Mouse (Mus musculus): ENCODE data around the gene Spo11.

DNA sequence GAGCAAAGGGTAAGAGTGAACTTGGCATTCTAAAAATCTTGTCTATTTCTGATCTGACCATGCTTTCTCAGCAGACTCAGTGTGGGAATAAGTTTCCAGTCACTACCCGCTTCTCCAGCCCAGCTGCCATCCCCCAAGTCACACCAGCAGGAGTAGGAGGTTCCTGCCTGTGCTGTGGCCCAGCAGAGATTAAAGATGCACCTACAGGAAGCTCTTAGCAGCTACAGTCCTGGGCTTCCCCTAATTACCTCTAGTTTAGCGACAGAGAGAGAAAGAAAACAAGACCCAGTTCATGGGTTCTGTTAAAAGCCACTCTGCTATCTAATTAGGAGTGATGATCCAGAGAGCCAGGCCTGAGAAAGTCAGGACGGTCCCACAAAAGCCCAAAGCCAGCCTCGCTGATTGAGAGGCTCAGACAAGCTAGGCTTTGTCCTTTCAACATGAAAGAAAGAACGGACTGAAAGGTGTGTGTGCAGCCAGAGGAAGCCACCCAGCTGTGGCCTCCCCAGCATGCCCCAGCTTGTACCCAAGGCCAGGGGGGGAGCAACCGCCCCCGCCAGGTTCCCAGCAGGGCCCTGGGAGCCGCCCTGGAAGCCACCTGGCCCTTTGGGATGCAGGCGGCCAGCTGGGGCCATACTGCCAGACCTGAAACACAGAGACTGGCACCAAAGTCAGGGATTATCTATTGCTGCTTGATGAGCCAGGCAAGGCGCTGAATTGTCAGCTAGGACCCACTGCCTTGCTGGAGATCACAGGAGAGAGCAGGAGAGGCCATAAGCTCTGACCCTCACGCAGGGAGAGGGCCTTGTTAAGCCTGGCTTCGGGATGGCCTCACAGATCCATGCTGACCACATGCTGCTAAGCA, 39.9 kb upstream of the Spo11 start:
- TF ChIP-seq CHD2 (IDR thresholded peaks at IDR 0.05; ENCODE audit: low read length) (no peak), POLR2A (IDR thresholded peaks at IDR 0.05; ENCODE audit: low read depth, low read length) (no peak), CTCF (conservative IDR thresholded peaks at IDR 0.05 in 1 of 2, IDR thresholded peaks at IDR 0.05 in 1 of 2; ENCODE audit: low read depth in 2 of 2, low read length in 2 of 2) (no peak), ETS1 (conservative IDR thresholded peaks at IDR 0.05; ENCODE audit: low read depth, low read length) (no peak), MAFK (IDR thresholded peaks at IDR 0.05; ENCODE audit: insufficient replicate concordance, low read length) (no peak), POLR2AphosphoS2 (IDR thresholded peaks at IDR 0.05; ENCODE audit: low read depth, low read length) (no peak), TBP (conservative IDR thresholded peaks at IDR 0.05; ENCODE audit: low read depth, low read length) (no peak), RAD21 (IDR thresholded peaks at IDR 0.05; ENCODE audit: low read depth, low read length) (no peak), PAX5 (IDR thresholded peaks at IDR 0.05; ENCODE audit: low read length) (no peak), HCFC1 (IDR thresholded peaks at IDR 0.05; ENCODE audit: low read depth, low read length) (no peak), ZKSCAN1 (IDR thresholded peaks at IDR 0.05; ENCODE audit: borderline replicate concordance, low read depth, low read length) (no peak), SMC3 (IDR thresholded peaks at IDR 0.05; ENCODE audit: low read depth, low read length) (no peak), JUND (conservative IDR thresholded peaks at IDR 0.05; ENCODE audit: low read depth, low read length) (no peak)

Measured in CH12.LX (cell line).